Mouse (Mus musculus) testis, adult 2 months (tissue): ENCODE results near the gene Slc25a21.
A peak's percentile ranks its signal among the peaks of the same experiment; 100 is the strongest.

Source experiments
- CTCF ChIP-seq: fragments of 200-500 bp; IDR thresholded peaks from 2 replicates; pipeline ENCODE4 v1.5.1; 2012; ENCODE audit warnings: low read depth, mild to moderate bottlenecking, inconsistent platforms, low read length, moderate library complexity; ENCODE audit not compliant: control insufficient read depth, insufficient read depth, insufficient replicate concordance
- POLR2A ChIP-seq: fragments of 200-500 bp; IDR thresholded peaks from 2 replicates; pipeline ENCODE4 v1.6.1; 2012; ENCODE audit warnings: low read depth, mild to moderate bottlenecking, inconsistent platforms, low read length, moderate library complexity; ENCODE audit not compliant: control insufficient read depth

- TF ChIP-seq CTCF (no peak), POLR2A (peak; percentile 78)
Observed at GRCm38 (mm10) chr12:57230192-57230706, 33.0 kb upstream of the Slc25a21 start, which contains the start of the genes Prps1l3 and Mipol1.
